Mouse (Mus musculus): ENCODE data around the gene Lcn12. TPM values are rescaled to one million over a fixed set of nuclear protein-coding genes. Genes with fewer than 3 reads are reported as not detected.

Gene Lcn12
- polyA plus RNA-seq, 1 experiment from 2014 or later = not detected

DNA sequence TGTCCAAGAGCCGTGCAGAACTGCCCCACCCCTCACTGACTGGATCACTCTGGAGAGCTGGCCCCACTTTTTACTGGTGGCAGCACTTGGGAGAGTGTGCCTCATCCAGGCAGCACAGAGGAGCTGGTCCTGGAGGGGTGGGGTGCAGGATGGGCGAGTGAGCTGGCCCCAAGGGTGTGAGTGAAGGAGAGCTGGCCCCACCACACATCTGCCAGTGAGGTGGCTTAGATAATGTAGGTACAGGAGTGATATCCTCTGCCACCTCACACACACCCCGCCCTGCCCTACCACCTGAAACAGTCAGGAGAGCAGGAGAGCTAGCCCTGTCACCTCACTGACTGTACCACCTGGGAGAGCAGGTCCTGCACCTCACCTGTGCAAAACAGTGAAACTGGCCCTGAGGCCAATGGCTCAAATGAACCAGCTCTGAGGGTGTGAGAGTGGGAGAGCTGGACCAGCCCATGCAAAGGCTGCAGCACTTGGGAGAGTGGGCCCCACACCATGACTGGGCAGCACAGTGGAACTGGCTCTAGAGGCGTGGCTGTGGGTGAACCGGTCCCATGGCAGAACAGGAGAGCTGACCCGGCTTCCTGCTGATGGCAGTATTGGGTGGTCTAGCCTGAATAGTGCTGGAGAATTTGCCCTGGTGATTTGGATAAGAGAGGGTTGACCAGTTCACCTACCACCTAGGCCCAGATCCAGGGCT lies 5.6 kb downstream of the Lcn12 start:
- Histone ChIP-seq H3K27me3 (0 out of 2 replicates have a peak, but pooled peaks cover 17% of the 10 kb centered on the region), H3K27ac (no peak overlapping the region), H3K36me3 (no peaks in the 10 kb centered on the region), H3K9ac (no peak overlapping the region), H3K9me3 (no peaks in the 10 kb centered on the region), H3K4me3 (no peak overlapping the region), H3K4me2 (no peak overlapping the region), H3K4me1 (replicated peaks) (no peaks in the 10 kb centered on the region)
- no peak for ATAC-seq (ENCODE audit: low FRiP score)
- WGBS = 73% methylated on average over 6 of the region's 6 CpGs

GRCm38 (mm10) chr2:25484901-25485647 lies 8.6 kb downstream of the Lcn12 start:
- Histone ChIP-seq H3K27me3 (0 out of 2 replicates have a peak, but pooled peaks cover 18% of the 10 kb centered on the region), H3K4me3 (no peak overlapping the region), H3K9ac (no peak overlapping the region), H3K27ac (no peak overlapping the region), H3K9me3 (no peaks in the 10 kb centered on the region), H3K36me3 (no peaks in the 10 kb centered on the region), H3K4me2 (no peak overlapping the region), H3K4me1 (replicated peaks) (no peaks in the 10 kb centered on the region)
- WGBS = 81% methylated on average over 11 of the region's 11 CpGs
- ATAC-seq (ENCODE audit: low FRiP score) = no peak

- Histone ChIP-seq H3K27ac (no peak overlapping the region), H3K9me3 (no peaks in the 10 kb centered on the region), H3K9ac (no peak overlapping the region), H3K4me3 (no peak overlapping the region), H3K27me3 (0 out of 2 replicates have a peak, but pooled peaks cover 15% of the 10 kb centered on the region), H3K4me1 (replicated peaks) (no peaks in the 10 kb centered on the region), H3K4me2 (no peak overlapping the region), H3K36me3 (no peaks in the 10 kb centered on the region)
- WGBS = 28% methylated on average over 7 of the region's 7 CpGs
- no peak for ATAC-seq (ENCODE audit: low FRiP score)
These were observed 10.7 kb downstream of the Lcn12 start for GRCm38 (mm10) chr2:25482969-25483368.

GRCm38 (mm10) chr2:25480541-25480940 lies 13.2 kb downstream of the Lcn12 start:
- H3K9ac ChIP-seq = no peak overlapping the region
- no peaks in the 10 kb centered on the region for H3K4me1 ChIP-seq (replicated peaks)
- H3K27ac ChIP-seq = no peak overlapping the region
- no peaks in the 10 kb centered on the region for H3K9me3 ChIP-seq
- no peak overlapping the region for H3K4me2 ChIP-seq
- H3K4me3 ChIP-seq = no peak overlapping the region
- 0 out of 2 replicates have a peak, but pooled peaks cover 7% of the 10 kb centered on the region for H3K27me3 ChIP-seq
- H3K36me3 ChIP-seq = no peaks in the 10 kb centered on the region
- ATAC-seq (ENCODE audit: low FRiP score) = no peak
- WGBS = 91% methylated on average over 1 of the region's 1 CpGs

- ATAC-seq (ENCODE audit: low FRiP score) = no peak
- H3K27ac ChIP-seq = no peak overlapping the region
- H3K27me3 ChIP-seq = 0 out of 2 replicates have a peak, but pooled peaks cover 10% of the 10 kb centered on the region
- H3K9me3 ChIP-seq = no peaks in the 10 kb centered on the region
- 77% methylated on average over 10 of the region's 10 CpGs for WGBS
- no peaks in the 10 kb centered on the region for H3K36me3 ChIP-seq
- no peaks in the 10 kb centered on the region for H3K4me1 ChIP-seq (replicated peaks)
- H3K9ac ChIP-seq = no peak overlapping the region
- H3K4me2 ChIP-seq = no peak overlapping the region
- no peak overlapping the region for H3K4me3 ChIP-seq
These were observed 14.0 kb downstream of the Lcn12 start for GRCm38 (mm10) chr2:25479551-25480311.

DNA sequence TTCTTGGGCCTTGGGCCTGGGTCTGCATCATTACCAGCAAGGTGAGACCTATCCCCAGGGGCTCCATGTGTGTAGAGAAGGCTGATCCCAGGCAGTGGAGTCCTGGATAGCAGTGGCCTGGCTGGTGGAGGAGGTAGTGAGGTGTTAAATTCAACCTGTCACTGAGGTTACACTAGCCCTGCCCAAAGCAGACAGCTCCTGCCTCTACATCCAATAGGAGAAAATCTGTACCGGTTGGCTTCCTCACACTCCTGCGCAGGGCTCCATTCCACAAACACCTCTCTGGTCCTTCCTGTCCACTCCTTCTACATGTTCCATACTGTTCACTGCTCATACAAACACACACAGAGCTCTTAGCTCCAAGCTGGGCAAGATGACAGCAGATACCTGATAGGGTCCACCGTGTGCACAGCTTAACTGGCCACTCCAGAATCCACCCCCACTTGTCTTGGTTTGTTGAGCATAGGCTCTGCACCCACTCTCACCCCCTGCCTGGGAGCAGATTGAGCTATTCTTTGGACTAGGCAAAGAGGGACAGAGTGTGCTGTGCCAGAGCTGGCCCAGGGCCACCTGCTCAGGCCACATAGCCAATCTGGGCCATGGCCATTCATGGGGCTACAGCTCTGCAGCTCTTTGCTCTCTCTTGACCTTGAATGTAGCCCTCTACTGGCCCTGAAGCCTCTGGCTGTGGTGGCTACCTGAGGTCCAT lies 15.6 kb downstream of the Lcn12 start:
- Histone ChIP-seq H3K9ac (no peak overlapping the region), H3K27ac (no peak overlapping the region), H3K27me3 (0 out of 2 replicates have a peak, but pooled peaks cover 10% of the 10 kb centered on the region), H3K9me3 (no peaks in the 10 kb centered on the region), H3K4me2 (no peak overlapping the region), H3K36me3 (no peaks in the 10 kb centered on the region), H3K4me3 (no peak overlapping the region), H3K4me1 (replicated peaks) (no peaks in the 10 kb centered on the region)
- WGBS = 86% methylated on average over 3 of the region's 3 CpGs
- no peak for ATAC-seq (ENCODE audit: low FRiP score)

DNA sequence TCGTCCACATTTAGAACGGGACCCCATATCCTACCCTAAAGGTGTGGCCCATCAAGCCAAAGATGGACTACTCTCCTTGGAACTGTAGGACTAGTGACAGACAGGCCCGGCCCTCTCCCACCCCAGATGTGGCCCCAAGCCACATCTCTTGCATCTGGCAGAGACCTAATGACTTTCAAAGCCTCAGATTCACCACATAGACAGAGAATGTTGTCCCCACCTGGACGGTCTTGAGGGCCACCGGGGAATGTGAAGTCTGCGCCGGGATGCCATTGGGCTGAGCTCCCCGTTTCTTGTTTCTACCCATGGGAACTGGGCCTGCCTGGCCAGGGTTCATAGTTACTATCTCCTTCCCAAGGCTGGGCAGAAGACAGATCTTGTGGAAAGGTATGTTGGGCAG lies 16.2 kb downstream of the Lcn12 start:
- Histone ChIP-seq H3K27me3 (0 out of 2 replicates have a peak, but pooled peaks cover 10% of the 10 kb centered on the region), H3K9me3 (no peaks in the 10 kb centered on the region), H3K4me1 (replicated peaks) (no peaks in the 10 kb centered on the region), H3K9ac (no peak overlapping the region), H3K4me2 (no peak overlapping the region), H3K4me3 (no peak overlapping the region), H3K36me3 (no peaks in the 10 kb centered on the region), H3K27ac (no peak overlapping the region)
- no peak for ATAC-seq (ENCODE audit: low FRiP score)
- 89% methylated on average over 8 of the region's 8 CpGs for WGBS

GRCm38 (mm10) chr2:25472550-25472949 lies 21.2 kb downstream of the Lcn12 start:
- Histone ChIP-seq H3K4me1 (replicated peaks) (peaks cover 20% of the 10 kb centered on the region), H3K9ac (no peak overlapping the region), H3K27me3 (0 out of 2 replicates have a peak, but pooled peaks cover 3% of the 10 kb centered on the region), H3K4me2 (no peak overlapping the region), H3K27ac (no peak overlapping the region), H3K9me3 (no peaks in the 10 kb centered on the region), H3K36me3 (no peaks in the 10 kb centered on the region), H3K4me3 (no peak overlapping the region)
- 83% methylated on average over 2 of the region's 2 CpGs for WGBS
- ATAC-seq (ENCODE audit: low FRiP score) = no peak

DNA sequence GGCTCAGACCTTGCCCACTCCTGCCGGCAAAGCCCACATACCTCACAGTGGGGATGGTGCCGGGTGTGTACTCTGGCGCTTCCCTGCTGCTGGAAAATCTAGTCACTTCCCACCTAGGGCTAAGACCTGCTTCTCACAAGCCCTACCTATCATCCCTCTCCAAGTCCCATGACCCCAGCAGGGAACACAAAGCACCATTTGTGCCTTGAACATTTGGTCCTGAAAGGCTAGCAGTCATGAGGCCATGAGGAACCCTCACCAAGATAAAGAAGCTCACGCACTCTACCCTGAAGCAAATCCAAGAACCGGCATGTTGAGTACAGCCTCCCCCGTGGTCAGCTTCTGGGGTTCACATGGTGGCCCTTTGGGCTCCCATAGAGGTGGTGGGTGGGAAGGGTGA lies 23.7 kb downstream of the Lcn12 start, which contains the start of gene Ptgds:
Gene Ptgds (minus strand): TSS at position 78 of the 400 bp plus-strand sequence.
- Histone ChIP-seq H3K4me1 (replicated peaks) (peaks cover 27% of the 10 kb centered on the region), H3K27me3 (0 out of 2 replicates have a peak, but pooled peaks cover 2% of the 10 kb centered on the region), H3K9me3 (no peaks in the 10 kb centered on the region), H3K4me3 (no peak within 1 kb of the TSS), H3K27ac (peak within 1 kb of the TSS; percentile 73), H3K36me3 (no peaks in the 10 kb centered on the region), H3K9ac (no peak within 1 kb of the TSS), H3K4me2 (no peak within 1 kb of the TSS)
- 61% methylated on average over 6 of the region's 6 CpGs for WGBS
- no peak for ATAC-seq (ENCODE audit: low FRiP score)

- 75% methylated on average over 10 of the region's 10 CpGs for WGBS
- Histone ChIP-seq H3K4me3 (no peak overlapping the region), H3K36me3 (no peaks in the 10 kb centered on the region), H3K4me2 (no peak overlapping the region), H3K27ac (peak overlapping the region; percentile 73), H3K27me3 (no peaks in the 10 kb centered on the region), H3K9ac (no peak overlapping the region), H3K4me1 (replicated peaks) (peaks cover 27% of the 10 kb centered on the region), H3K9me3 (no peaks in the 10 kb centered on the region)
- ATAC-seq (ENCODE audit: low FRiP score) = peak; percentile 76
These were observed 24.5 kb downstream of the Lcn12 start for GRCm38 (mm10) chr2:25468962-25469915.
